Mouse (Mus musculus): ENCODE measurements around the gene Spen. TPM values are rescaled to one million over a fixed set of nuclear protein-coding genes. Genes with fewer than 3 reads are reported as not detected.

The Spen gene
- polyA plus RNA-seq, 1 experiment = 6.9 TPM

DNA sequence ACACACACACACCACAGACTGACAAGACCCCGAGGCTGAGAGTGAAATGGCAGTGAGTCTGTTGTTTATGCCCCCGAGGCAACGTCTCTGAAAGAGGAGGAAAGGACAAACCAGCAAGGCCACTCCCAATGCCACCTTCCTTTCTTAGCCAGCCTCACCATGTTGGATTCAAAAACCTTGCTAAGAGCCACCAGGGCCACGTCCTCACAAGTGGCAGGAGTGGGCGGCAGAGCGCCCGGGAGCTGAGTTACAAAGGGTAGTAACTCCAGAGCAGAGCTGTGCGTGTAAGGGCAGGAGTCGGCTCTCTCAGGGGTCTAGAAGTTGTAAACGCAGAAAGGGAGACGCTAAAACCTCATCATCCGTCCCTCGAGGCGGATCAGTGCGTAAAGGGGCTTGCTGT lies 7.4 kb downstream of the Spen start:
- DNase-seq (ENCODE audit: low read depth) = no peak

DNA sequence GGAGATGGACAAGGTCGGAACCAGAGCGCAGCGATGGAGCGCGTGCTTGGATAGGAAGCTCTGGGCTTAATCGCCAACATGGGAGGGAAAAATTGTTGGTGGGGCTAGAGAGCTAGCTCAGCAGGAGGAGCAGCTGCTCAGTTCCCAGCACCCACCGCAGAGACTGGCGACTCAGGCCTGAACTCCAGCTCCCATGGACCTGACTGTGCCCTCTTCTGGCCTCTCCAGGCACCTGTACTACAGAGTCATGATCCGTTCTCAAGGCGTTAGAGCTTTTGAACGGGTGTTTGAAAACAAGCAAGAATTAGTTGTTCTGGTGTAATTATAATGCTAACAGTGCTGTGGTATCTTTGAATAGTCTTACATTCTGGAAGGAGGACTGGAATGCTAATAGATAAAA lies 9.5 kb downstream of the Spen start:
- DNase-seq (ENCODE audit: low read depth) = no peak

DNA sequence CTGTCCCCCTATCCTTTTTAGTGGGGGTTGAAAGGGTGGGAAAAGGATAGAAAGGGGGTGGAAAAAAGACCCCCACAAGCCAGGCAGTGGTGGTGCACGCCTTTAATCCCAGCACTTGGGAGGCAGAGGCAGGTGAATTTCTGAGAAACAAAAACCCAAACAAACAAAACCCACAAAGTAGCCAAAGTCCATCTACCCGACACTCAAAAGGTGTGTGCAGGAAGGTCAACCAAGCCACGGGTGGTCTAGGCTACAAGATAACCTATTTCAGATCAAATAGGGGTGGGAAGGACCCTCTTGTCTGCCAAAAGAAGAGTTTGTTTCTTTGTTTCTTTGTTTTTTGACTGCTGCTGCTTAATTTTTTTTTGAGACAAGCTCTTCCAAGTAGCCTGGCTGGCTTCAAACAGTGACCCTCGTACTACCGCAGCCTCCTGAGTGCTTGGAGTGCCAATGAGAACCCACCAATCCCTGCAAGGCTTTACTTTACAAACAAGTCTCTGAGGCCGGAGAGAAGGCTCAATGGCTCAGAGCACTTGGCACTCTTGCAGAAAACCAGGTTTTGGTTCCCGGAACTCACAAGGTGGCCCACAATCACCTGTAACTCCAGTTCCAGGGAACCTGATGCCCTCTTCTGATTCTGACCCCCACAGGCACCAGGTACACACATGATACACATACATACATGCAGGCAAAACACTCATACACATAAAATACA lies 11.3 kb downstream of the Spen start:
- no peak for DNase-seq (ENCODE audit: low read depth)

DNA sequence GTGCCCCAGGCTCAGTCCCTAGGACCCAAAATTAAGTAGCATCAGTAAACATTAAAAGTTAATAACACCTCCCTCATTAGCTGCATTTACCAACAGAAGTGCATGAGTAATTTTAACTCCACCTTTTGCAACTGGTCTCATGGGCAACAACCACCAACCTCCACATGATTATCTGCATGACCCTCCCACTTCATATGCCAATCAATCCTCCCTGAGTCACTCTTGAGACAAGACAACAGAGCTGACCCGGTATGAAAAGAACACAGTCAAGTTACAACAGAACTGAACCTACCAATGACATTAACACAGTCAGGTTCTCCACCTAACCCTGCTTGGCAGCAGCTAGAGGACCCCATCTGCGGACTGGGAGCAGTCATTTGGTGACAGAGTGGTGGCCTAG lies 12.5 kb downstream of the Spen start:
- DNase-seq (ENCODE audit: low read depth) = no peak

DNA sequence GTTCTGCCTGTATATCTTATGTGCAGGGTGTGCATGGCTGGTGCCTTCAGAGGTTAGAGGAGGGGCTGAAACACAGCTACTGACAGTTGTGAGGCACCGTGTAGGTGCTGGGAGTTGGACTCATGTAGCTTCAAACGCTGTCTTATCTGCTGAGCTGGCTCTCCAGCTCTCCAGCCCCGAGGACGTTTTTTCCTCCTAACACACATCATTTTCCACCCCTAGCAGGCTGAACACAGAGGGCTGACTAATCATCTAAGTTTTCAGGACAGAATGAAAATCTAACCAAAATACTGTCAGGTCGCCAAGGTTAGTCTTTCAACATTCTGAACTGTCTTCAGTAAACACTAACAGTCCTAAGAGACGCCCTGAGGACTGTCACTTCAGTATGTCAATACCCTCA lies 13.7 kb downstream of the Spen start:
- DNase-seq (ENCODE audit: low read depth) = no peak

DNA sequence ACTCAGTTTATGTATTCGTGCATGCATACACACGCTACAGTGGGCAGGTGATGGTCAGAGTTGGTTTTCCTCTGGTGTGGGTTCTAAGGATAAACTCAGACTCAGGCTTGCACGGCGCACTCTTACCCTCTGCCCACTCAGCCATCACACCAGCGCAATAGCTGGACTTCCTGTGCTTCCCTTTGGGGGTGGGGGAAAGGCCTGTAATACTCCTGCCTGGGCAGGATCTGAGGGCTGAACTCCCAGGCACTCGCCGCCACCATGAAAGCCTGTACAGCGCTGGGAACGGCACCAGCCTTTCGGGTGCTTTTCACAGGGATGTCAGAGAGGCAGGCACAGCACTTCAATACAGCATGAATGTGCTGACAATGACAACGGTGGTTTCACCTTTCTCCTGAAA lies 15.3 kb downstream of the Spen start:
- no peak for DNase-seq (ENCODE audit: low read depth)

DNA sequence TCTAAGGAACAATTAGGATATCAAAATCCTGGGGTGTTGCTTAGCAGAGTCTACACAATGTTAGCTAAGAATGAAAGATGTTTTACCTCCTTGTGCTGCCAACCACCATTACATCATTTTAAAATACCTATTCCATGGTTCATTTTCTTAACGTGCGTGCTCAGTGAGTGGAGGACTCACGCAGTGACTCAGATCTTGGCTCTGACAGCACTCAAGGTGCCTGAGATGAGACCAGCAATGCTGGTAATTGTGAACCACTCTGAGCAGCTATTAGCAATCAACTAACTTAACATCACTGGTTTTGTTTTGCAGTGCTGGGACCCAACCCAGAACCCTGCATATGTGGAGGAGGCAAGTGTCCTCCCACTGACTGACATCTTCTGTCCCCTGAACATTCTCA lies 20.0 kb downstream of the Spen start:
- DNase-seq (ENCODE audit: low read depth) = no peak

DNA sequence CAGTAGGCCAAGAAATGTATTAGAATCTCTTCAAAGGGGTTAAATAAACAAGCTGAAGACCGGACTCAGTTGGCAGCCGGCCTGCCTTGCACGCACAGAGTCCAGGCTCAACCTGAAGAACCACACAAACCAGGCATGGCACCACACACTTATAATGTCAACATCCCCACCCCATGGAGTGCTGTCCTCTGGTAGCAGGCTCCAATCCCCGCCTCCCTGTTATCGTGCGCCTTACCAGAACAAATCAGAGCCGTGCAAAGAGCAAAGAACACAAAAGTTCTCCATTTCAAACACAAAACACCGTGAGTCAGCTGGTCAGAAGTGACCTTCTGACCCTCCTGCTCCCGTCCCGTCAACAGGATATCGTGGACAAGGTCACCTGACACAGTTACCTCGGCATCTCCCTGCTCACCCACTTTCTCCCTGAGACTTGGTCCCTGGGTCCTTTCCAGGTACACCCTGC lies 24.2 kb downstream of the Spen start:
- DNase-seq (ENCODE audit: low read depth) = no peak

DNA sequence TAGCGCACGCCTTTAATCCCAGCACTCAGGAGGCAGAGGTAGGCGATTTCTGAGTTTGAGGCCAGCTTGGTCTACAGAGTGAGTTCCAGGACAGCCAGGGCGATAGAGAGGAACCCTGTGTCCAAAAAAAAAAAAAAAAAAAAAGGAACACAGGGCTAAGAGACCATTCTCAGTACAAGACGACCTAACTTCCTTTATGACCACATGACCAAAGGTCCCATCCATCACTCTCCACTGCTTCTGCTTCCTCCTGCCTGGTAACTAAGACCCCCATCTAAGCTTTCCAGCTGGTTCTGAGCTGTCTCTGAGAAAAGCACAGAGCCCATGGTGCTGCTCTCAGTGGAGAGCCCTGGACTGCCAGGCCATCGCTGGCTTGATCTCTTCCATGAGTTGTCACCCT lies 26.3 kb downstream of the Spen start:
- DNase-seq (ENCODE audit: low read depth) = no peak

DNA sequence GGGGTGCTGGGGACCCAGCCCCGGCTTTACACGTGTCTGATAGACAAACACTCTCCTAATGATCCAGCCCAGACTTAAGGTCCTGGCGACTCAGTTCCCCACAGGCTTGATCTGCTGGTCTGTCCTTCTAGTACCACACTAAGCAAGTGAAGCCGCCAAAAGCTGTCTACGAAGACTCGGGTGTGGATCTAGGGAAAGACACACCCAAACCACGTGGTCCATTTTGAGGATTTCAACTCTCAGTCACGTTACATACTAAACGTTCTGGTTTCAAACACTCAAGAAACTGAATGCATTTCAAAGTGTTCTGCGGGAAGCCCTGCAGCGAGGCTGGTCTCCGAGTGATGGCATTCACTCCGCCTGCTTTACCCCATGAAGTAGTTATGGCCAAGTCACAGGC lies 27.9 kb downstream of the Spen start:
- DNase-seq (ENCODE audit: low read depth) = no peak

DNA sequence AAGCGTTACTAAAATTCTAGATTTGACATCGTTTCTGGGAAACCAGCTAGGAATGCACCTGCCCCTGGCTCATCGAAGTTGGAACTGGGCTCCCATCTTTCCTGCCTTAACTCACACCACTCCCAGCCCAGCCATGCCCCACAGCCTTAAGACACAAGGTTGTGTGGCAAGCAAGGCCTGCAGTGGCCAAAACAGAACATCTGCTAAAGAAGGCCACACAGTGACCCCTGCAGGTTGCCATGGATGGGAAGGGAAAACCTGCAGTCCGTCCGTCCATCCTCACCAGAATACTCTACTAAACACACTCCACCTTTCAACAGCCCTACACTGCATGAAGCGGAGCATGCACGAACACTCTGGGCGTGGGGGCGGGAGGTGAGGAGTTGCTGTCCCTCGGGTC lies 31.5 kb downstream of the Spen start:
- no peak for DNase-seq (ENCODE audit: low read depth)

DNA sequence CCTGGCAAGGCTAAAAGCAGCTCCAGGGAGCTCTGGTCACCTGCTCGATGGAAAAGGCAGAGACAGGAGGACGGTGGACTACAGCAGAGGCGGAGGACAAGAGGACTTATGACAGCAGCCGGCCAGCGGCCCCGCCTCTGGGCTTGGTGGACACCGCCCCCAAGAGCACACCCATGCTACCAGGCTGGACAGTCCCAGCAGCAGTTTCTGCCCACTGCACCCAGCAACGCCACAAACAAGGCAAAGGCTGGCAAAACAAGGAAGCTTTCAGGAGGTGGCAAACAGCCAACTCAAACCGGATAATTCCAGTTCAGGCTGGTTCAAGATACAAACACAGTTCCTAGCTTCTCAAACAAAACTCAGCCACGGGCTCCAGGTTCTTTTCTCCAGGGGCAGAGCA lies 32.0 kb downstream of the Spen start:
- no peak for DNase-seq (ENCODE audit: low read depth)

DNA sequence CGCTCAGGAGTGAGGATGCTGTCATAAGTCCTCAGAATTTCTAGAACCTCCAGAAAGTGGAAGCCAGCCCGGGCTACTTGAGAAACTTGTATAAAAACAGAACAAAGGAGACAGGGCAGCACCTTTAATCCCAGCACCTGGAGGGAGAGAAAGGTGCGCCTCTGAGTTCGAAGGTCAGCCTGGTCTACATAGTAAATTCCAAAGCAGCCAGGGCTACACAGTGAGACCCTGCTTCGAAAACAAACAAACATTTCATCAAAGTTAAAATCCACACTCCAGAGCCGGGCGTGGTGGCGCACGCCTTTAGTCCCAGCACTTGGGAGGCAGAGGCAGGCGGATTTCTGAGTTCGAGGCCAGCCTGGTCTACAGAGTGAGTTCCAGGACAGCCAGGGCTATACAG lies 32.6 kb downstream of the Spen start:
- no peak for DNase-seq (ENCODE audit: low read depth)

DNA sequence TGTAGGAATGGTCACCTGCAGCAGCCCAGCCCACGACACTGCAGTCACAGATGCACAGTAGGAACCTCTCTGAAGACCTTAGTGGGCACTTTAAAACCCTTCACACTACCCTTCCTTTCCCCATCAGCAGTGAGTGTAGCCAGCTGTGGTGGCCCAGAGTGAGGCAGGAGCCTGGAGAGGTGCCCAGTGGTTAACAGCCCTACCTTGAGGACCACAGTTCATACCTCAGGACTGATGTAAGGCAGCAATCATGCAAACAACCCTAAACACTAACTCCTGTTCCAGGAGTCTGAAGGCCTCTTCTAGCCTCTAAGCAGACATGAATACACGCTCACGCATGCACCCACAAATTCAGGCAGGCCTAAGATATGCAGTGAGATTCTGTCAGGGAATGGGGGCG lies 33.9 kb downstream of the Spen start:
- DNase-seq (ENCODE audit: low read depth) = no peak

DNA sequence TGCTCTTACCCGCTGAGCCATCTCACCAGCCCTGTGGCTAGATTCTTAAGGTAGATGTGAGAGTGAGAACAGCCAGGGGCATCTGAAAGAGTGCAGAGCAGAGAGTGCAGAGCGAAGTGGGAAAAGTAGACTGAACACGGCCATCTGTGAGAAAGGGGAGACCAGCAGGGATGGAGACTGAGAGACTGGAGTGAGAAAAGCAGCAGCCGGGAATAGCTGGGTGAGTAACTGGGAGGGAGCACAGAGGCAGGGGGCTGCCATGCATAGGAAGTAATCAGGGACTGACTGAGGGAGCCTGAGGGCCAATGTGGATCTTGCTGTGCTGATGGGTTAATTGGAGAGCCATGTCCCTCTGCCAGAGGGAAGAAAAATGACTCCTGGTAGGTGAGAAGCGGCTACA lies 35.7 kb downstream of the Spen start:
- no peak for DNase-seq (ENCODE audit: low read depth)

DNA sequence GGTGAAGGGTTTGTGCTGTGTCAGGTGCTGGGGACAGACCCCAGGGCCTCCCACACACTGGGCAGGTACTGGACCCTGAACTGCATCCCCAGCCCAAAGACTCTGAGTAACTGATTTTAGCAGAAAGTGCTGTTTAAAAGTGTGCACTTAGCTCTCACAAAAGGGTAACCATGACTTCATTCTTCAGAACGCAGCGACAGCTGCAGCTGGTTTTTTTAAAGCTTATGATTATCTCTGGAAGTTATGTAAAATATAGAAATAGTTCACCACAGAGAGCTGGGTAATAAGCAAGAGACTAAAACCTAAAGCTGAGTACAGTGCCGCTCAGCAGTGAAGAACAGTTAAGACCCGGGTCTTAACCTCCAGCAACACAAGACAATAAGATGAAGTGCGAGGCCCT lies 37.3 kb downstream of the Spen start:
- no peak for DNase-seq (ENCODE audit: low read depth)

DNA sequence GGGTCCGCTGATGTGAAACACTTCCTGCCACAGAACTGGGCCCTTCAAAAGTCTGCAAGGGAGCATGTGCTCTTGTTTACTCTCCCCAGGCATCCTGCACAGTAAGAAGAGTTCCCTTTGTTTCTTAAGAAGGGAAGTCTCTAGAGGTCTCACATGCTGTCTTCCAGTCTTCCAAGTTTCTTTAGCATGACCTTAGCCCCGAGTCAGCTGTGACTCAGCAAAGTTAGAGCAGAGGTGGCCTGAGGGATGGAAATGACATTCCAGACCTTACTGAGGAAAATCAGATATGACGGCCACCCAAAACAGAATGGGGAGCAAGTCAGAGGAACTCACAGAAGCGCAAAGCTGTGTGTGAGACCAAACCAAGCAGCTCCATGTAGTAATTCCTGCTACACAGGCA lies 37.8 kb downstream of the Spen start:
- no peak for DNase-seq (ENCODE audit: low read depth)

DNA sequence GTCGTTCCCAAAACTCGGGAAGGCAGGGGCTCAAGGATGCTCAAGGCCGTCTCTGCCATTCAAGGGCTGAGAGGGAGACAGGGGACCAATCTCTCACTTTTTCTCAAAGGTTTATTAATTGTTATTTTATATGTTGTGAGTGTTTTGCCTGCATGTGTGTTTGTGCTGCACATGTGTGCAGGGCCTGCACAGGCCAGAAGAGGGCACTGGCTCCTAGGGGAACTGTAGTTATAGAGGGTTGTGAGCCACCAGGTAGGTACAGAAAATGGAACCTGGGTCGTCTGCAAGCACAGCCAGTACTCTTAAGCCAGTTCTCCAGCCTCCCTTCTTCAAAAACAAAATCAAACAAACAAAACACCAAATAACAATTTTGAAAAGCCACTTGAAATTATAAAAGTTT lies 49.7 kb downstream of the Spen start:
- DNase-seq (ENCODE audit: low read depth) = no peak

DNA sequence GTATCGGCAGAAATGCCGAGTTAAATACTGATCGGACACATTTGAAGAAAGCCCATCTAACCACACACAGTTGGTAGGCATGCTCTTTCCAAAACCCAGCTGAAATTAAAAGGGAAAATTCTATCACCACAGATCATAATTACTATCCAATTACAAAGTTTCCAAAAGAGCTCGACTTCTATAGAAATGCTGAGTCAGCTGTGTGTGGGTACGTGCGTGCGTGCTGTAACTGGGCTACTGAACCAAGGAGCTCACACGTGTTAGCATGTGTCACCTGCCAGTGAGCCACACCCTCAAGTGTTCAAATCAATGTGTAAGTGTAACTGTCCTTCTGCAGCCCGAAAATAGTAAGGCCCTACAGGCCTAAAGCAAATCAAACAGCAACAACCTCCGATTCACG lies 50.8 kb downstream of the Spen start:
- DNase-seq (ENCODE audit: low read depth) = no peak

DNA sequence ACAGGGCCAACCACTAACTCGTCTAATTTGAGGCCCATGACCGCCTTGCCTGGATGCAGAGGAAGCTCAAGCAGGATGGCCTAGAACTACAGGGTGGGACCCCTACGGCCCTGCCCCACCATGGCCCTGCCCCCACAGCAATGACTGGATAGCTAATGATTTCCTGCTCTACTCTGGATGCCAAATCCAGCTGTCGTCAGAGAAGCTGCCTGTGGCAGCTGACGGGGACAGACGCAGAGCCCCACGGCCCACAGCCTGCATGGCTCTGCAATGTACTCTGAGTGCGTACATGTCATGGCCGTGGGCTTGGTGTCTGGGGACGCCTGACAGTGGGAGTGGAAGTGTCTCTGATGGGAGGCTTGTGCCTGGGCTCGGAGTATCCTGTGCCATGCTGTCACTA lies 54.3 kb downstream of the Spen start:
- DNase-seq (ENCODE audit: low read depth) = no peak

DNA sequence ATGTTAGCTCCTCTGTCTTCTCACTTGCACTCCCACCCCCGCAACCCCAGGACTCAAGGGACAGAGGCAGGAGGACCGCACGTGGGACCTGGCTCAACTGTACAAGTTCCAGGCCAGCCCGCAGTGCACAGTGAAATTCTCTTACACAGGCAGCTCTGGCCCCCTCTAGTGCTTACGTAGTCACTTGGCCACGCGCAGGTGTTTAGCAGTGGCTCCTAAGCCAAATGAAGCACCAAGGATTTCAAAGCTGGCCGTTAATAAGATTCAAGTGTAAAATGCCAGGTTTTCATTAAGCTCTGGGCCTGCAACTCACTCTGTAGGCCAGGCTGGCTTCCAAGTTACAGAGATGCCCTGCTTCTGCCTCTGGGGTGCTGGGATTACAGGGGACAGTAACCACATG lies 59.0 kb downstream of the Spen start:
- DNase-seq (ENCODE audit: low read depth) = no peak

DNA sequence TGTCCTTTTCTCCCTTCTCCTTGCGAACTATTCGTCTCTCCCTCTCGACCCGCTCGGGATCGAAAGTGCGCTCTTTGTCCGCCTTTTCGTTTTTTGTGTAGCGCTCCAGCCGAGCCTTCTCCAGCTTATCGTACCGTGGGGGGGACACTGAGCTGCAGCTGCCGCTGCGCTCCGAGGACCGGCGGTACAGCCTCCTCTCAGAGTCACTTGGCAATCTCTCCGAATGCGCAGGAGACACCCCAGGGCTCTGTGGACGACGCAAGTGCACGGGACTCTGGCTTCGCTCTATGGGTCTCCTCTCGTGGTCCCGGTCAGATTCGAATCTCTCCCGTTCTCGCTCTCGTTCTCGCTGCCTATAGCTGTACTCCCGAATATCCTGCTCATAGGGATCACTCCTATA lies 59.6 kb downstream of the Spen start:
- DNase-seq (ENCODE audit: low read depth) = no peak

DNA sequence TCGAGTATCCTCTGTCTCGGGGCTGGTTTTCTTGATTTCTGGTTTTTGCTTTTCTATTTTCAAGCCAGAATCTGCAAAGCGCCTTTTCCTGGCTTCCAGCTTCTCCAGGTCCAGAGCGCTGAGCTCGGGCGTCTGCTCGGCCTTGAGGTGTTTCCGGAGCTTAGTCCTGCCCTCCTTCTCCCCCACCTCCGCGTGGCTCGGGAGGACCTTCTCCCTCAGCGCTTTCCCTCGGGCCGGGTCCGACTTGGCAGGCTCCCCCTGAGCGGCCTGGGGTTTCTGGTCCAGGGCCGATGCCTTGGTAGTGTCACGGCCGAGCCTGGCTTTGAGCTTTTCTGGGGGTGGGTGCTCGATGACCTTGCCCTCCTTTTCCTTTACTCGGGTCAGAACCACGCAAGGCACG lies 60.2 kb downstream of the Spen start:
- no peak for DNase-seq (ENCODE audit: low read depth)

DNA sequence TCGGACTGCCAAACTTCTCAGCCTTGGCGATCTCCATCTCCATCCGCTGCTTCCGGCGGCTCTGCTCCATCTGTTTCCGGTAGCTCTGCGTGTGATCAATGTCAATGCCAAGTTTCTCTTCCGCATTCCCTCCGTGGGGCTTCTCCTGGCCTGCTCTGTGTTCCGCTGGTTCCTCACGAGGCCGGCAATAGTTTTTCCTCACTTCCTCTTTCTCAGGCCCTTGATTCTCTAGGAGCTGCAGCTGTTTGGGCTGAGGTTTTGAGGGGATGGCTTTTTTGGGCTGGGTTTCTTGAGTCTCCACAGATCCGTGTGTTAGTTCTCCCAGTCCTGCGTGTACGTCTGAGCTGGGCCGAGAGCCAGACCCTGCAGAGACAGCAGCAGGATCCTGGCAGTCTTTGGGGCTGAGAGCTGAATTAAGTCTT lies 60.7 kb downstream of the Spen start:
- DNase-seq (ENCODE audit: low read depth) = no peak

Data from gonadal fat pad, adult 2 months (tissue).